Mouse (Mus musculus): Measurements from ENCODE around the gene Eif2s2.
"Not testable (repeated sequence)": the region's sequence is repeated elsewhere in the genome, so short reads cannot be mapped to it uniquely, and the experiment has no call there.

Gene Eif2s2

DNA sequence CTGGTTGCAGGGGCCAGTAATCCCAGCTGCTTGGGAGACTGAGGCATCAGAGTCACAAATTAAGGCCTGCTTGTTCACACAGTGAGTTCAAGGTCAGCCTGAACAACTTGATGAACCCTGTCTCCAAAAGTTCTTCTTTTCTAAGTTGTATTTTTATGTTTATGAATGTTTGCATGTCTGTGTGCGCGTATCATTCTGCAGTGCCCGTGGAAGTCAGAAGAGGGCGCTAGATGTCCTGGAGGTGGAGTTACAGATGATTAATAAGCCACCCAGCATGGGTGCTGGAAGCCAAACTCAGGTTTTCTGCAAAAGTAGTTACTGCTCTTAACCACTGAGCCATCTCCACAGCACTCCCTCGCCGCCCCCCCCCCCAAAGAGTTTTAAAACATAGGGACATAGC lies 17.1 kb upstream of the Eif2s2 start:
- H3K27me3 ChIP-seq (ENCODE audit: control insufficient read depth, insufficient read depth, low read length, poor library complexity, severe bottlenecking): no peaks in the 10 kb centered on the region
- DNase-seq (ENCODE audit: low read depth, low spot score): peak; percentile 29
- no peaks in the 10 kb centered on the region for H3K36me3 ChIP-seq (ENCODE audit: control insufficient read depth, insufficient read depth, low read length, poor library complexity, severe bottlenecking)

DNA sequence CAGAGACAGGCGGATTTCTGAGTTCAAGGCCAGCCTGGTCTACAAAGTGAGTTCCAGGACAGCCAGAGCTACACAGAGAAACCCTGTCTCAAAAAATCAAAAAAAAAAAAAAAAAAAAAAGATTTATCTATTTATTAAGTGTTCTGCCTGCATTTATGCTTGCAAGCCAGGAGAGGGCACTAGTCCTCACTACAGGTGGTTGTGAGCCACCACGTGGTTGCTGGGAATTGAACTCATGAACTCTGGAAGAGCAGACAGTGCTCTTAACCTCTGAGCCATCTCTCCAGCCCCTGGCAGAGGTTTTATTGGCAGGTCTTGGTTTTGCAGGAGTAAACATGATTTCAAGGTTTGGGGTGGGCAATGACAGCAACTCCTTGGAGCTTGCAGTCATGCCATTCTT lies 15.5 kb upstream of the Eif2s2 start:
- not testable (repeated sequence) for H3K36me3 ChIP-seq (ENCODE audit: control insufficient read depth, insufficient read depth, low read length, poor library complexity, severe bottlenecking); H3K27me3 ChIP-seq (ENCODE audit: control insufficient read depth, insufficient read depth, low read length, poor library complexity, severe bottlenecking)
- peak; percentile 48 for DNase-seq (ENCODE audit: low read depth, low spot score)

DNA sequence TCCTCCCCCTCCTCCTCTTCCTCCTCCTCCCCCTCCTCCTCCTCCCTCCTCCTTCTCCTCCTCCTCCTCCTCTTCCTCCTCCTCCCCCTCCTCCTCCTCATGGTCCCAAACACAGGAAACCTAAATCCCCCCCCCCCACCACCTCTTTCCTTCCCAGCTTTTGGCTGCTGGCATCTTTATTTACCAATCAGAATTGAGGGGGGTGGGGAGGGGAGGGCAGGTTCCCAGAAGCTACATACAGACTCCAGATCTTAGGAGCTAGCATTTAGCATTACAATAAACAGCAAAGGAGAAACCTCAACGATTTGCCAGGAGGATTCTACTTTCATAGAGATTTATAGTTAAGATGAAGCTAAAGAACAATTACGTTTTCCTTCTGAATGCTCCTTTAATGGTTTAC lies 13.1 kb upstream of the Eif2s2 start:
- no peaks in the 10 kb centered on the region for H3K36me3 ChIP-seq (ENCODE audit: control insufficient read depth, insufficient read depth, low read length, poor library complexity, severe bottlenecking)
- no peak for DNase-seq (ENCODE audit: low read depth, low spot score)
- H3K27me3 ChIP-seq (ENCODE audit: control insufficient read depth, insufficient read depth, low read length, poor library complexity, severe bottlenecking): no peaks in the 10 kb centered on the region

DNA sequence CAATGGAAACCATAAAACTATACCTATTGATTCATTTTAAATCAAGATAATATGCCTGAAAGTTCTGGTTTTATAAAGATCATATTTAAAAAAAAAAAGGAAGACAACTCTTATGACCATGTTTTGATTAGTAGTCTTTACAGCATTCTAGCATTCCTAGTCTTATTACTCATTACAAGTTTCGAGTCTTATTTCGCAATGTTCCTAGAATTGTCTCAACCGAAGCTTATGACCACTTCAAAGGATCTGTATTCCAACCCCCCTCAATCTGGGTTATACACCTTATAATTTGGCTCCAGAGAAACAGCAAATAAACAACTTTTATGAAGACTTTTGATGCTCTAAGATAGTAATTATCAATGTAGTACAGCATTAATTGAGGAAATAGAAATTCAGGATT lies 9.4 kb upstream of the Eif2s2 start:
- DNase-seq (ENCODE audit: low read depth, low spot score): no peak
- H3K27me3 ChIP-seq (ENCODE audit: control insufficient read depth, insufficient read depth, low read length, poor library complexity, severe bottlenecking): no peaks in the 10 kb centered on the region

DNA sequence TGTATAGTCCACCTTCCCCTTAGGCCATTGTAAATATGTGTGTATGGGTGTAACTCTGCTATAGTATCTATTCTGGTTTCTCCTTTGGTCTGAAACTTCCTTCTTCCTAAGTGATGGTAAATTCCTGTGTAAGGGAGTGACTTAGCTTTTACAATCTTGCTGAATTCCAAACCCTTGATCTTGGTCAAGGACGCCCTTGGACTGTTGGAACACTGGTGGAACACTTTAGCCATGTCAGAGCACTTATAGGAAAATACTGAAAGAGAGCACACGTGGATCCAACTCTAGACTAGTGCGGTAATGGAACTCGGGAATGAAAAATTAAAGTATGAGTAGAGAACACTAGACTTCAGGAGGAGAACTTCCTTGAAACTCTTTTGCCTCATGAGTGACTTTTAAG lies 6.7 kb upstream of the Eif2s2 start:
- not testable (repeated sequence) for DNase-seq (ENCODE audit: low read depth, low spot score); H3K36me3 ChIP-seq (ENCODE audit: control insufficient read depth, insufficient read depth, low read length, poor library complexity, severe bottlenecking); H3K27me3 ChIP-seq (ENCODE audit: control insufficient read depth, insufficient read depth, low read length, poor library complexity, severe bottlenecking)

More for the DNA sequence above, 9.4 kb upstream of the Eif2s2 start:
- no peaks in the 10 kb centered on the region for H3K36me3 ChIP-seq (ENCODE audit: control insufficient read depth, insufficient read depth, low read length, poor library complexity, severe bottlenecking)

DNA sequence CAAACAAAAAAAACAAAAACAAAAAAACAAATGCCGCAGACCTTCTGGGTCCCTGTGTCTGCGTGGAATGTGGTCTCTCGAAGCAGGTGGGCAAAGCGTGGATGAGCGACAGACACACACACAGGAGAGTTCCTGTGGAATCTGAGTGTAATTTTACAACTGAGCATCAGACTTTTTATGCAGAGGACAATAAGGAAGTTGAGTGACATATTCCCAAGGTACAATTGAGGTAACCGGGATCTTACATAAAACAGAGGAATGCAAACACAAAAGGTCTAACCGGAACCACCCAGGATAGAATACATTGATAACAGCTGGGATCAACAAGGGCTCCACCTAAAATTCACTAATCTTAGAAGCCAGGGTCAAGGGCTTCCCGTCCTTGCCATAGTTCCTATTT lies 6.3 kb upstream of the Eif2s2 start:
- not testable (repeated sequence) for H3K27me3 ChIP-seq (ENCODE audit: control insufficient read depth, insufficient read depth, low read length, poor library complexity, severe bottlenecking); H3K36me3 ChIP-seq (ENCODE audit: control insufficient read depth, insufficient read depth, low read length, poor library complexity, severe bottlenecking); DNase-seq (ENCODE audit: low read depth, low spot score)

DNA sequence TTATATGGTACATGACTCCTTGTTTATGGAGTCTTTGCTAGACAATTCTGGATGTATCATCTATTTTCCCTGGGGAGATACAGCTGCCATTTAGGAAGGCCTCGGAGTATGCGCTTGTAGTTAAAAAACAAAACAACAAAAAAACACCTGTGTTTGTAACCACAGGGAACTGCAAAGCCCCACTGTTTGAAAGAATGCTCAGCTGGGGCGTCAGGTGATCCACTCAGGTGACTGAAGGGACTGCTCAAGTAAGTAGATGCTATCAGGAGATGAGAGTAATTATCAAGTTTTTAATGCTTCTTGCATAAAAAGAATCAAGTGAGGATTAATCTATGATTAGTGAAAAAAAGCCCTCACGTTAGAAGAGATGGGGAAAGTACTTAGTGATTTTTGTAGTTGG lies 813 bp upstream of the Eif2s2 start:
- Histone ChIP-seq H3K27me3 (ENCODE audit: control insufficient read depth, insufficient read depth, low read length, poor library complexity, severe bottlenecking) (no peaks in the 10 kb centered on the region), H3K36me3 (ENCODE audit: control insufficient read depth, insufficient read depth, low read length, poor library complexity, severe bottlenecking) (no peaks in the 10 kb centered on the region; the same call in 1 of the 2 replicates)
- DNase-seq (ENCODE audit: low read depth, low spot score): peak; percentile 7

DNA sequence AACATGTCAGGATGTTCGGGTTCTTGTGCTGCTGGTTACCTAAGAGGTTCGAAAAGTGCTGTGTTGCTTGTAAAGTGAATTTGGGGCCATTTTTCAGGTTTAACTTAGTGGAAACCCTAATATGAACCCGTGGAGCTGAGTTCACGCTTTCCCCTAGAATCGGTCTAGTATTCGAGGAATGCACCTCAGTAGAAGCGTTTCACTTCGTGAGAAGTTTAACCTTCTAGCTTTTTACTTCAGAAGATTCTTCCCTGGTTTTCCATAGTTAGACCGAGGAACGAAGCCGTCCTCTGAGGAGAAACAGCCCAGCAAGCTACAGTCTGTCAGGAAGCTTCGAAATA lies 280 bp upstream of the Eif2s2 start:
- H3K36me3 ChIP-seq (ENCODE audit: control insufficient read depth, insufficient read depth, low read length, poor library complexity, severe bottlenecking): no peaks in the 10 kb centered on the region; the same call in 1 of the 2 replicates
- DNase-seq (ENCODE audit: low read depth, low spot score): no peak

DNA sequence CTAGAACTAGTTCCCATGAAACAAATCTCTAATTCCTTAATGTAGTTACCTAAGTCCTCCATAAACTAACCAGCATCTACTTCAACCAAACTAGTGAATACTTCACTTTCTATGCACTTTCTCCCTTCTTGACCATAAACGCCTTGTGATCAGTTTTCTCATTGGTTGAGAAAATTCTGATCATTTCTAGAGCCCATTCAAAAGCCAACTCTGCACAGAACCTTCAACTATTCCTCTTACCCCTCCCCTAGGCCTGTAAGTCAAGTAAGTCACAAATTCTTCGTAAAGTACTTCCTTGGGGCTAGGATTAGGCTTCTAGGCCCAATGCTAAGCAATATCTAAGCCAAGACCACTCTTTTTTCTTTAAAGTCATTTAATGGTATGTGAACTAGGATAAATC lies 1.1 kb downstream of the Eif2s2 start:
- DNase-seq (ENCODE audit: low read depth, low spot score): no peak

More for the DNA sequence above, 280 bp upstream of the Eif2s2 start:
- H3K27me3 ChIP-seq (ENCODE audit: control insufficient read depth, insufficient read depth, low read length, poor library complexity, severe bottlenecking): no peaks in the 10 kb centered on the region

DNA sequence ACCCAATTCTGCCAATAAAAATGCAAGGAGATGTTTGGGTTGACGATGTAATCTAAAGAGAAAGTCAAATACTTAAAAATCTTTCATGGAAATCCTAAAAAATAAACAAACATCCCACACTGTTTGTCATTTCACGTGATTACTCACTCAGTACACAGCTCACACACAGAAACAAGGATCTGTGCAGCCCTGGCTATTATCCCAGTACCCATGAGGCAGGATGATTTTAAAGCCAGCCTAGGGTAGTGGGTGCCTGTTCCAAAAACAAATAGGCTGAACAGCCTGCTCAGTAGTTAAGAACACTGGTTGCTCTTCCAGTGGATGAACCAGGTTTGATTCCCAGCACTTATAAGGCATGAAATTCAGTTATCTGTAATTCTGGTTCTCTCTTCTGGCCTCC lies 16.1 kb downstream of the Eif2s2 start:
- no peak for DNase-seq (ENCODE audit: low read depth, low spot score)

More for the DNA sequence above, 1.1 kb downstream of the Eif2s2 start:
- no peaks in the 10 kb centered on the region for H3K27me3 ChIP-seq (ENCODE audit: control insufficient read depth, insufficient read depth, low read length, poor library complexity, severe bottlenecking)
- no peaks in the 10 kb centered on the region; the same call in none of the 2 replicates for H3K36me3 ChIP-seq (ENCODE audit: control insufficient read depth, insufficient read depth, low read length, poor library complexity, severe bottlenecking)

DNA sequence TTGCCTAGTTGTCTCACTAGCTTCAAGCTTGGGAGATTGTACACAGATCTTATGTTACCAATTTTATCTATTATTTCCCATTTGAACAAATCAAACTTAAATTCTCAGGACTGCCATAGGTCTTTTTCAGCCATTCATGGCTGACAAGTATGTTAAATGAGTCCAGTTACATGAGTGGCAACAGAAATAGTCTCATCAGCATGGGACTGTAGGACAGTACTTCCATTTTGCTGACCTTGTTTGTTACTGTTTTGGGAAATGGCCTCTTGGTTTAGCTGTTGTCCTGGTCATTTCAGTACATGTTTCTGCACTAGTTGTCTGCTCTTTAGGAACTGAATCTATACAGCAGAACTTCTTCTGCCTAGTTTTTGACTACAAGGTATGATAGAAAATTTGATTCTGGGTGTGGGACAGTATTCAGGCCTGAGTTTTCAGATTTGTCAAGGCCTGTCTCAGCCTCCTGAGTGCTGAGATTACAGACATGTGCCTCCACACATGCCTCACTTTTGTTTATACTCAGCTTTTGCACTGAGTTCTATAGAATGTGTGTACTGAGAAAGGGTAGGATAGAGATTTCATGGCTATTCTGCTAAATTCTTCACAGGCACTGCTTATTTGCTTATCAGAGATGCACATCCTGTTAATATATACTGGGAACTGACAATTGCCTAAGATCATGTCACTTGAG lies 22.6 kb downstream of the Eif2s2 start:
- Histone ChIP-seq H3K27me3 (ENCODE audit: control insufficient read depth, insufficient read depth, low read length, poor library complexity, severe bottlenecking) (no peaks in the 10 kb centered on the region), H3K36me3 (ENCODE audit: control insufficient read depth, insufficient read depth, low read length, poor library complexity, severe bottlenecking) (peaks cover 10% of the 10 kb centered on the region)
- no peak for DNase-seq (ENCODE audit: low read depth, low spot score)

More for the DNA sequence above, 16.1 kb downstream of the Eif2s2 start:
- Histone ChIP-seq H3K36me3 (ENCODE audit: control insufficient read depth, insufficient read depth, low read length, poor library complexity, severe bottlenecking) (peaks cover 10% of the 10 kb centered on the region), H3K27me3 (ENCODE audit: control insufficient read depth, insufficient read depth, low read length, poor library complexity, severe bottlenecking) (no peaks in the 10 kb centered on the region)

DNA sequence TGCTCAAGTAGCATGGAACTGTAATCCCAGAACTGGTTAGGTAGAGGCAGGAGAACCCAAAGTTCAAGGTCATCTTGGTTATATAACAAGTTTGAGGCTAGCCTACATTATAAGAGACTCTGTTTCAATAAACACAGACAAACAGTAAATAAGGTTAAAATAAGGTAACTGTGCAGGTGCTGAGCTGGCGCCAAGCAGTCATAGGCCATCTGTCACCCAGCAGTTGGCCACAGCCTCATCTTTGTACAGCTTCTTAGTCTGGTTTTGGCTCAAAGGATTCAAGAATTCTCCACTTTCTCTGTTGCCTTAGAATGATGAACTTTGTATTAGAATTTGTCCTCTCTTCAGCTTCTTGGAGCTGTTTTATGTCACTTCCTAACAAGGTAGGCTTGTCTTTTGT lies 24.6 kb downstream of the Eif2s2 start:
- Histone ChIP-seq H3K27me3 (ENCODE audit: control insufficient read depth, insufficient read depth, low read length, poor library complexity, severe bottlenecking) (no peaks in the 10 kb centered on the region), H3K36me3 (ENCODE audit: control insufficient read depth, insufficient read depth, low read length, poor library complexity, severe bottlenecking) (peaks cover 12% of the 10 kb centered on the region)
- DNase-seq (ENCODE audit: low read depth, low spot score): no peak

DNA sequence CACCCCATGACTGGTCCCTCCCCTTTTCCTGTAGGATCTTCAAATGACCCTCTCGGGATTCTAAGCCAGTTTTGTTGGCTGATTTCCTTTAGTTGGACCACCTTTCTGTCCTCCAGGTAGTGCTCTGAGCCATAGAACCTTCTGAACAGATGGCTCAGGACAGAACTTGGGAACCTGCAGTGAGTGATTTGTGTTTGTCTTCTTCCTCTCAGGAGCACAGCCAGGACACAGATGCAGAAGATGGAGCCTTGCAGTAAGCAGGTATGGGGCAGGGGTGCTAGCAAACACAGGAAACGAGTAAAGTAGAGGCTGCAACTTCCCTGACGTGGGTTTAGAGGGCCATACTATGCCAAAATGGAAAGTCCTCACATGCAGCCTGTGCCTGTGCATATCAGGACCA lies 27.0 kb downstream of the Eif2s2 start:
- Histone ChIP-seq H3K27me3 (ENCODE audit: control insufficient read depth, insufficient read depth, low read length, poor library complexity, severe bottlenecking) (no peaks in the 10 kb centered on the region), H3K36me3 (ENCODE audit: control insufficient read depth, insufficient read depth, low read length, poor library complexity, severe bottlenecking) (peaks cover 12% of the 10 kb centered on the region)
- DNase-seq (ENCODE audit: low read depth, low spot score): no peak

DNA sequence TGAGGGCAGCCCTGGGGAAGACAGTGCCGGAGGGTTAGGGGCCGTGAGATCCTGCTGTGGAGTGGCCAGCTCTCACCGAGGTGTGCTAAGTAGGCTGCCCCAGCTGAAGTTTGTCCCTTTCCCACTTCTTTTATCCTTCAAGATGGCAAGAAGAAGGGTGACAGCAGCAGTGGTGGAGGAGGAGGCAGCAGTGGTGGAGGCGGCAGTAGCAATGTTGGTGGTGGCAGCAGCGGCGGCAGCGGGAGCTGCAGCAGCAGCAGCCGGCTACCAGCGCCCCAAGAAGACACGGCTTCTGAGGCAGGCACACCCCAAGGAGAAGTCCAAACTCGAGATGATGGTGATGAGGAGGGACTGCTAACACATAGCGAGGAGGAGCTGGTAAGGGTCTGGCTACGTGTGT lies 29.1 kb downstream of the Eif2s2 start:
- no peak for DNase-seq (ENCODE audit: low read depth, low spot score)
- H3K36me3 ChIP-seq (ENCODE audit: control insufficient read depth, insufficient read depth, low read length, poor library complexity, severe bottlenecking): peaks cover 14% of the 10 kb centered on the region
- no peaks in the 10 kb centered on the region for H3K27me3 ChIP-seq (ENCODE audit: control insufficient read depth, insufficient read depth, low read length, poor library complexity, severe bottlenecking)

DNA sequence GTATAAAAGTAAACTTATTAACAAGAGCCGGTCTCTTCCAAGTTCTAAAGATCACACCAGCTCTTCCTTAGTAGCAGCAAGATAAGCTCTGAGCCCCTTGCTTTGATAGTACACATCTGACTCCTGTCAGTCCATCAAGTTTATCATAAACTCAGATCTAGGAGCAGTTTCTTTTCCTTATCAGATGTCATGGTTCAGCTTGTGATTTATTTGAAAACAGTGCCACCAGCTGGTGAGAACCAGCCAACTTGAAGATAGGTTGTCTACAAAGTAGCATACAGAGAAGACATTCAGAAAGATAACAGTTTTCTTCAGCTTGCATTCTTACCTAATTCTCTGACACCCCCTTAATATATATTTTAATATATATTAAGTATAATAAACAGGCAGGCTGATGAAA lies 37.4 kb downstream of the Eif2s2 start:
- Histone ChIP-seq H3K27me3 (ENCODE audit: control insufficient read depth, insufficient read depth, low read length, poor library complexity, severe bottlenecking) (no peaks in the 10 kb centered on the region), H3K36me3 (ENCODE audit: control insufficient read depth, insufficient read depth, low read length, poor library complexity, severe bottlenecking) (peaks cover 3% of the 10 kb centered on the region)
- DNase-seq (ENCODE audit: low read depth, low spot score): peak; percentile 81

DNA sequence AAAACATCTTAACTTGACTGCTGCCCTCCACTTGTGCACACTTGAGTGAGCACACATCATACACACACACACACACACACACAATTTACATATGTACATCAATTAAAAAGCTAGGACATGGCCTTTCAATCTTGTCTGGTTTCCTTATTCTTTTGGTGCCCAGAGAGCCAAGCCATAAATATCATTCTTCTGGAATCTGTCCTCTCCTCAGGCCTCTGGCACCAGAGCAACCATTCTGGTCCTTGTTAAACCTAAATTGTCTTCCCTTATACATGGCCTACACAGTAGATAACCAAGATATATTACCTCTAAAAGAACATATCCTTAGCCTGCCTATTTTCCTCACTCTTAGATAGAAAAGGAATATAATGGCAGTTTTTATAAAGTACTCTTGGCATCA lies 44.6 kb downstream of the Eif2s2 start:
- no peaks in the 10 kb centered on the region for H3K27me3 ChIP-seq (ENCODE audit: control insufficient read depth, insufficient read depth, low read length, poor library complexity, severe bottlenecking)
- DNase-seq (ENCODE audit: low read depth, low spot score): no peak
- H3K36me3 ChIP-seq (ENCODE audit: control insufficient read depth, insufficient read depth, low read length, poor library complexity, severe bottlenecking): no peaks in the 10 kb centered on the region

Measured in splenic B cell, adult 2 months (primary cell).